Mouse (Mus musculus) cerebellum, adult 18-20 months (tissue): Measurements from ENCODE around the gene Xlr3c.
A peak's percentile ranks its signal among the peaks of the same experiment; 100 is the strongest.
"Not testable (repeated sequence)": the region's sequence is repeated elsewhere in the genome, so short reads cannot be mapped to it uniquely, and the experiment has no call there.

Experiments used
- DNase-seq, 2 experiments: peaks; one replicate each; pipeline ENCODE4 v3.0.0; 2021

Gene Xlr3c

DNA sequence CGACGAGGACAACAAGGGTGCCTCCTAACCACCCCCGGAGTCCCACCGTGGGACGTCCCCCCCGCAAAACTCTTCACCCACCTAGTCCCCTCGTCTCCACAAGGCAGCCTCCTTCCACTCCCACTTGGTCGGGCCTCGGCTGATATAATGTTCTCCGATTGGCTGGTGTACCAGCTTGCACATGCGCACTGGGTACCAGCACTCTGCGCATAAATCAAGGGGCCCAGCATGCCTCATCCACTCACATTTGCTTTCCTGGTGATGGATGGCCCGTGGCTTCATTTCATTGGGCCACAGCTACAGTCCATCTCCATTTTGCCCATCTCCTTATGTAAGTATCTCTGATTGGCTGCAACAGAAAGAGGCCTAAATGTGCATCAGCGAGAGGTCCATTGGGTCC lies at the start of gene Xlr3c:
Xlr3c (minus strand) TSS at position 121 of the 400 bp plus-strand sequence.
- not testable (repeated sequence) for DNase-seq

DNA sequence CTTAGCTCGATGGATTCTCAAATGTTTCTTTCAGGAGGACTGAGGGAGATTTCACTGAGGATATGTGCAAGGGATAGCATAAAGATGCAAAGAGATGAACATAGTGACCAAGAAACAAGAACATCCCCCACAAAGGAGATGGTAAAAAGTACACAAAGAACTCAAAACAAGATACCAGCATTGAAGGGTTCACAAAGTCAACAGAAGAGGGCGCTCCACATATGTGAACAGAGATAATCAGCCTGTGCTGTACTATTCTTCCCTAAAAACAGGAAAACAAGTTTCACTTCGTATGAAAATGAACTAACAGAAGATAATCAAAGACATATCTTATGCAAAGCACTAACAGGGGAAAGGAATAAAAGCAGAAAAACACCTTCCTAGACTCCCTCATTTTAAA lies 47.3 kb upstream of the Xlr3c start:
- peak; percentile 34 to 43 for DNase-seq

DNA sequence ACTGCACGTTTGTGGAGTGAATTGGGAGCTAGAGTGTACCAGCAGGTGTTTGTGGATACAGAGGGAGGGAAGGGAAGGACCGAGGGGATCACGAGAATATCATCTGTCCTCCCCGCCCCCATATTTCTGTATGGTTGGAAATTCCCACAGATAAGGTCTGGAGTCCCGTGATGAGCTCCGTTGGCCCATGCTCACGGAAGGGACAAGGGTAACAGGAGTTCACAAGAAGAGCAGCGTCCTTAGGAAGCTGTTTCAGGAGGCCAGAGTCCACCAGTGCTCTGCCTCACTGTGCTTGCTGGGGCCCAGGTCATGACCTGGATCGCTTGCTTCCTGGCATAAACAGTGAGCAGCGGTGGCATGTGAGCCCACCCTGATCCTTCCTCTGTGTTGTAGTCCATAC lies 30.6 kb upstream of the Xlr3c start:
- not testable (repeated sequence) for DNase-seq

DNA sequence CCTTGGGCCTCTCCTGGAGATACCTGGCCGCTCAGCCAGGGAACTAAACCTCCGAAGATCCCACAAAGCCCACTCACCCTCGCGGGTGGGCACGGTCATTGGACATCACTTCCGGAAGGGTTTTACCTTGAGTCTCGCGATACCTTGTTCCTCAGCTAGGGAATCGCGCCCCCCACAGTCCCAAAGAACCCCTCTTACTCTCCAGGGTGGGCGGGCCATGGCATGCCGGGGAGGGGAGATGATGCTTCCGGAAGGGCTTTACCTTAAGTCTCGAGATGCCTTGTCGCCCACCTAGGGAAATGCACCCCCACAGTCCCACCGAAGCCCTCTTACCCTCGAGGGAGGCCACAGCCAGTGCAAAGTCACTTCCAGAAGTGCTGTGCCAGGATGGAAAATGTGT lies 27.7 kb upstream of the Xlr3c start, which contains the start of the genes Xlr5a and Xlr5c:
Xlr5a (minus strand) TSS at position 101 of the 400 bp plus-strand sequence.
Xlr5c (minus strand) TSS at position 101 of the 400 bp plus-strand sequence.
- DNase-seq, result not testable (repeated sequence)

DNA sequence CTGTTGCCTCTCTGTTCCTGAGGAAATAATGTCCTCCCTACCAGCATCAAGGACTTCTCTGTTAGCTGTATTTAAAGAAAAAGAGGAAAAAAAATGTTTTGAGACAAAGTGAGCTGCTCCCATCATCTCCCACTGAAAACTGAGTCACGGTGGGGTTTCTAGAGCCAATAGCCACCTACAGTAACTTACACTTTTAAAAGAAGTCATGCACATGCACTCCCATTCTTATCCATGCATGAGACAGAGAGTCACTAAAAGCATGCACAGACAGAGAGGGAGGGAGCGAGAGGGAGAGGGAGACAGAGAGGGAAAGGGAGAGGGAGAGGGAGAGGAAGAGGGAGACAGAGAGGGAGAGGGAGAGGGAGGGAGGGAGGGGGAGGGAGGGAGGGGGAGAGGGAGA lies 2.8 kb downstream of the Xlr3c start:
- DNase-seq, result not testable (repeated sequence)

DNA sequence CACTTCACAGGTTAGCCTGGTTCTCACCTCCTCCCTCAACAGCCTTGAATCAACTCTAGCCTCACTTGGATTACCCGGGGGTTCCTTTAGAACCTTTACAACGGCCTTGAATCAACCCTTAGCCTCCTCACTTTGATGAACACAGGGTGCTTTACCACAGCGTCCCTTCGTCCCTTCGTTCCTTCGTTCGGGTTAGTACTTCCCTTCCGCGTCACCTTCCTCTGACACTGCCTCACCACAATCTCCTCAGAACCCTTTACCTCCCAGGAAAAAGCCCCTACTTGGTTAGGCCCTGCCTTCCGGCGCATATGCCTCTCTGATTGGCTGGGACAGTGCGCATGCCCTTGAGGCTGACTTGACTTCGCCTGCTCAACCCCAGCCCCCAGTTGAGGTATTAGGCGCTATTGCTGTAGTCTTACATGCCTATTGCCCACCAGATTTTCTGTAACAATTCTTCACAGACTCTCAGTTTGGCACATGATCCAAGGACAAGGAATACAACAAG lies 22.3 kb downstream of the Xlr3c start, which contains the start of gene Xlr4c:
Xlr4c (minus strand) TSS at position 310 of the 505 bp plus-strand sequence.
- DNase-seq, result not testable (repeated sequence)

DNA sequence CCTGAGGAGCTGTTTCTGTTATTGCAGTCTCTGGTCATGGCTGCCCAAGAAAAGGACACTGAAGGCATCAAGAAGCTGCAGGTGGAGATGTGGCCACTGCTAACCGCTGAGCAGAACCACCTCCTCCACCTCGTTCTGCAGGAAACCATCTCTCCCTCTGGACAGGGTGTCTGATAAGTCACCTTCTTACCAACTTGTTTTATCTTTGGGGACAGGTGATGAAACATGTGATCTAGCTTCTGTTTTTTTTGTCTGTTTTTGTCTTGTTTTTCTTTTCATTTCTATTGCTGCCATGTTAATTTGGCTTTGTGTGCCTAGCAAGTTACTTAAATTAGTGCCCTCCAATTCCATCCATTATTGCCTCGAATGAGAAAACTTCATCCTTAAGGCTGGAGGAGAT lies 35.9 kb downstream of the Xlr3c start:
- DNase-seq, result no peak

DNA sequence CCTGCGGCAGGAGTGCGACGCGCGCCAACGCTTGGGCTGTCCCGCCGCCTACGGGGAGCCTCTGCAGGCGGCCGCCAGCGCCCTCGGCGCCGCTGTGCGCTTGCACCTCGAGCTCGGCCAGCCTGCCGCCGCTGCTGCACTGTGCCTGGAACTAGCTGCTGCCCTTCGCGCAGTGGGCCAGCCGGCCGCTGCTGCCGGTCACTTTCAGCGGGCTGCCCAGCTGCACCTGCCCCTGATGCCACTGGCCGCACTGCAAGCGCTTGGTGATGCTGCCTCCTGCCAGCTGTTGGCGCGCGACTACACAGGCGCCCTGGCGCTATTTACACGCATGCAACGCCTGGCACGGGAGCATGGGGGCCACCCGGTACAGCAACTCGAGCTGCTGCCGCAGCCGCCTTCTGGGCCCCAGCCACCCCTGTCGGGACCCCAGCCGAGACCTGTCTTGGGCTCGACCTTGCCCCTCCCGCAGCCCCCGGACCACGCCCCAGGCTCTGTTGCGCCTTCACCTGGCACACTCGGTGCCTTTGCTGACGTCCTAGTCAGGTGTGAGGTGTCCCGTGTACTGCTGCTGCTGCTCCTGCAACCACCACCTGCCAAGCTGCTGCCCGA lies 36.5 kb downstream of the Xlr3c start:
- peak; percentile 62 to 64 for DNase-seq

DNA sequence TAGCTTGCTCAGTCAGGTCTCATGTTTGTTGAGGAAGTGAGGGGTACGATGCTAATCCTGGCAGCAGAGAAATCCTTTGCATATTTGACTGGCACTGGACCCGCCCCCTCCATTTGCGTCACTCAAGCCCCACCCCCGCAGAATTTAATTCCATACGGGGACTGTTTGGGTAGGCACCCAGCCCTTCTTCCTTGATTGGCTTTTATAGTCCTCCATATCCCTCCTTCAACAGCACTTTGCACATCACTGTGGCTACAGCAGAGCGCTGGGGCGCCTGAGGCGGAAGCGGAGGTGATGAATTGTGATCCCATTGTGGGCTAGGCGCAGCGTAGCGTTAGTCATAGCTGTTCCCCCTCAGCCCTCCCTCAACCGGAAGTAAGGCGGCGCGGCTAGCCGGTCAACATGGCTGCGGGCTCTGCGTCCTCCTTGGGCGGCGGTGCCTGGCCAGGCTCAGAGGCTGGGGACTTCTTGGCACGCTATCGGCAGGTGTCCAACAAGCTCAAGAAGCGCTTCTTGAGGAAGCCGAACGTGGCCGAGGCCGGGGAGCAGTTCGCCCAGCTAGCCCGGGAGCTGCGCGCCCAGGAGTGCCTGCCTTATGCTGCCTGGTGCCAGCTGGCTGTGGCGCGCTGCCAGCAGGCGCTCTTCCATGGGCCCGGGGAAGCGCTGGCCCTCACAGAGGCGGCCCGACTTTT lies 37.1 kb downstream of the Xlr3c start, which contains the start of gene F8a:
F8a (plus strand) TSS at position 378 of the 692 bp plus-strand sequence.
- DNase-seq, result peak; percentile 77 to 82

DNA sequence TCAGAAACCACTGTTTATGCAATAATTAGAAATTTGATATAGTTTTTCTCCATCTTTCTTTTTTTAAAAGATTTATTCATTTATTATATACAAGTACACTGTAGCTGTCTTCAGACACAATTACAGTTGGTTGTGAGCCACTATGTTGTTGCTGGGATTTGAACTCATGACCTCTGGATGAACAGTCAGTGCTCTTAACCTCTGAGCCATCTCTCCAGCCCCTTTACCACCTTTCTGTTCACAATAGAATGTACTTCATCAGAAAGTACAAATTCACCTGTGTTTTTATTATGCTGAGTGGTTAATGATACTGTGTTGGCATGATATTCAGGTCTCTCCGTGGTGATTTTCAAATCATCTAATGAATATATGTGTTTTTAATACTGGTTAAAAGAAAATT lies 39.8 kb downstream of the Xlr3c start:
- no peak for DNase-seq

DNA sequence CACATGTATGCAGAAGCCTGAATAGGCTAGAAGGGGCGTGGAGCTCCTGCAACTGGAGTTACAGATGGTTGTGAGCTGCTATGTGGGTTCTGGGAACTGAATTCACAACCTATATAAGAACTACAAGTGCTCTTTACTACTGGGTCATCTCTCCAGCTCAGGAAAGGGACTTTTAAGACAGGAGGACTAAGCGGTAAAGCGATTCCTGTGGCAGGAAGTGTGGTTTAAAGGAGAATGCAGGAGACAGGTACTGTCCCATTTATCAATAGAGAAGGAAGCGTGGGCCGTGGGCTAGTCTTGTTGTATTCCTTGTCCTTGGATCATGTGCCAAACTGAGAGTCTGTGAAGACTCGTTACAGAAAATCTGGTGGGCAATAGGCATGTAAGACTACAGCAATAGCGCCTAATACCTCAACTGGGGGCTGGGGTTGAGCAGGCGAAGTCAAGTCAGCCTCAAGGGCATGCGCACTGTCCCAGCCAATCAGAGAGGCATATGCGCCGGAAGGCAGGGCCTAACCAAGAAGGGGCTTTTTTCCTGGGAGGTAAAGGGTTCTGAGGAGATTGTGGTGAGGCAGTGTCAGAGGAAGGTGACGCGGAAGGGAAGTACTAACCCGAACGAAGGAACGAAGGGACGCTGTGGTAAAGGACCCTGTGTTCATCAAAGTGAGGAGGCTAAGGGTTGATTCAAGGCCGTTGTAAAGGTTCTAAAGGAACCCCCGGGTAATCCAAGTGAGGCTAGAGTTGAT lies 51.2 kb downstream of the Xlr3c start, which contains the start of gene Xlr4b:
Xlr4b (plus strand) TSS at position 515 of the 746 bp plus-strand sequence.
- not testable (repeated sequence) for DNase-seq
